Mouse (Mus musculus) CH12.LX (cell line): ENCODE results near the gene Zfp277. TPM values are rescaled to one million over a fixed set of nuclear protein-coding genes. Genes with fewer than 3 reads are reported as not detected.

Source experiments
- polyA plus RNA-seq: library from polyadenylated mRNA; unstranded; fragments of >175 nt; gene quantifications from 2 replicates; pipeline ENCODE4 v1.2.1, GENCODE M21; 2012; ENCODE audit warnings: low read depth; ENCODE audit not compliant: insufficient read length
- total RNA-seq, 2 experiments: library from RNA; depleted of rRNA; stranded (reverse); fragments of 300-350 nt in 1 of 2; fragments of >200 nt in 1 of 2; gene quantifications; 2 replicates each; pipeline ENCODE4 v1.2.3; 2012 to 2014

Gene Zfp277
- total and polyA plus RNA-seq, 3 experiments, result 13.7 to 31.2 (median 18.9) TPM

Other genes starting within 250 kb of the Zfp277 start
- not detected in 2 replicates for gene Lsmem1, start 246.4 kb downstream of the Zfp277 start, total RNA-seq (2012; rRNA removed)
- not detected in 2 replicates for gene Lsmem1, start 246.4 kb downstream of the Zfp277 start, total RNA-seq (2014; rRNA removed)
- gene Lsmem1, start 246.4 kb downstream of the Zfp277 start, polyA plus RNA-seq, result not detected in 2 replicates
- gene Ifrd1, start 197.4 kb downstream of the Zfp277 start, total RNA-seq (2012; rRNA removed), result 98.2 and 105 TPM in 2 replicates
- gene Ifrd1, start 197.4 kb downstream of the Zfp277 start, total RNA-seq (2014; rRNA removed), result 427 and 506 TPM in 2 replicates
- gene Ifrd1, start 197.4 kb downstream of the Zfp277 start, polyA plus RNA-seq, result 258 and 269 TPM in 2 replicates
- 0.38 TPM in 2 replicates for gene Dock4, start 50 bp upstream of the Zfp277 start, total RNA-seq (2012; rRNA removed)
- 0.19 and 0.26 TPM in 2 replicates for gene Dock4, start 50 bp upstream of the Zfp277 start, total RNA-seq (2014; rRNA removed)
- gene Dock4, start 50 bp upstream of the Zfp277 start, polyA plus RNA-seq, result 0.49 and 0.67 TPM in 2 replicates